Mouse (Mus musculus) lung, adult 18-20 months (tissue): Measurements from ENCODE around the gene Naa16.

Source experiments
- DNase-seq, 2 experiments: peaks; one replicate each; pipeline ENCODE4 v3.0.0; 2022; ENCODE audit warnings: mixed read lengths in 2 of 2

The Naa16 gene

GRCm38 (mm10) chr14:79296201-79296600 is 94.4 kb downstream of the Naa16 start:
- no peak for DNase-seq

DNA sequence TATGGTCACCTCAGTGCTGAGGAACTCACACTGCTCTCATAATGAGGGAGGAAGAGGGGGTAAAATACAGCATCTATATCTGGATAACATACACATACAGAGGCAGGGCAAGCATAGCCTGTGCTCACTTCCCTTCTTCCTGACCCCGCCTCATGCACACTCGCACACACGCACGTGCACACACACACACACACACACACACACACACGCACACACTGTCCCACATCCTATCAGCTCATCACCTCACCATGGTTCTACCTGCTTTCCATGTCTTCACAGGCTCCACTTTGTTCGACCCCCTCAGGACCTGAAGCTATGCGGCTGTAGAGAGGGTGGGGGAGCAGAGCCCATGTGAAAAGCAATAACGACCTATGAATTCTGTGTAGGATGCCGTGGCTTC is 95.0 kb downstream of the Naa16 start:
- DNase-seq = no peak

- DNase-seq = no peak
Observed at GRCm38 (mm10) chr14:79294950-79295349, 95.6 kb downstream of the Naa16 start.

GRCm38 (mm10) chr14:79294051-79294814 is 96.3 kb downstream of the Naa16 start:
- DNase-seq = no peak

DNA sequence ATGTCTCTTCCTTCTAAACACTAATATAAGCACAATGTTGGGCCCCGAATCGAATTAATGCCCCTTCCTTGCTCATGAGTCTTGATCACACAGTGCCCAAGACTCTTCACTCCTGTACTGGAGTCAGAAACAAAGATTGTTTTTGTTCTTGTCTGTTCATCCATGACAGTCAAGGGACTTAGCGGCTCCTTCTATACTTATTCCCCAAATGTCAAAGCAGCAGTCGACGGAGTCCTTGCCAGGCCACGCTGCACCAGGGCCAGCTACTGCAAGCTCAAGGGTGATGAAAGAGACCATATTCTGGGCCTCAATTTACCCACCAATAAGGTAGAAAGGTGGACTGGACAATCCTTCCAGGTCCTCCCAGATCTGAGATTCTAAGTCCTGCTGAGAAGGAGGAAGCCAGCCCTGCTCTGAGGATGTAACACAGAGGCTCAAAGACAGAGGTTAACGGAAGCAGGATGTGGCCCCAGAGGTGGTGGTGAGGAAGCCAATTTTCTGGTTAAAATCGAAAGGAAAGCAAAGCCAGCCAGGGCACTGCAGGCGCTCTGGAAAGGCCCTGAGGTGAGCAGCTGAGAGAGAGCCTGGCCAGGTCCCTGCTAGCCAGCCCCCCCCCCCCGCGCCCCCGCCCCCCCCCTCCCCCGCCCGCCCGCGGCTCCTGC is 97.3 kb downstream of the Naa16 start:
- peak; percentile 44 to 52 for DNase-seq

DNA sequence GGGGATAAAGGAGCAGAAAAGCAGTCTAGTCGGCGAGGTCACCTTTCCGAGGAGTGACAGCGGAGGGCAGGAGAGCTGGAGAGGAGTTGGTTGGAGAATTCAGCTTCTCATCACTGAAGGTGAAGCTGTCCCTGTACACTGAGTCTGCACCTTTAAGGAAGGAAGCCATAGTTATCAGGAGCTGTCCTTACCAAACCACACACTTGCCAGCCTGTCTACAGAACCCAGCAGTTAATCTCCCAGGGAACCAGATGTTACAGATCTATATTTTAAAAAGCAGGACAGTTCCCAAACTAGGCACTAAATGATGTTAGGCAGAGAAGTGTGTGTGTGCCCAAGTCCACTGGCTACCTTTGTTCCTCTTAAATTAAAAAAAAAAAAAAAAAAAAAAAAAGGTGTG is 98.9 kb downstream of the Naa16 start:
- no peak for DNase-seq

GRCm38 (mm10) chr14:79290683-79291425 is 99.7 kb downstream of the Naa16 start:
- DNase-seq = no peak

DNA sequence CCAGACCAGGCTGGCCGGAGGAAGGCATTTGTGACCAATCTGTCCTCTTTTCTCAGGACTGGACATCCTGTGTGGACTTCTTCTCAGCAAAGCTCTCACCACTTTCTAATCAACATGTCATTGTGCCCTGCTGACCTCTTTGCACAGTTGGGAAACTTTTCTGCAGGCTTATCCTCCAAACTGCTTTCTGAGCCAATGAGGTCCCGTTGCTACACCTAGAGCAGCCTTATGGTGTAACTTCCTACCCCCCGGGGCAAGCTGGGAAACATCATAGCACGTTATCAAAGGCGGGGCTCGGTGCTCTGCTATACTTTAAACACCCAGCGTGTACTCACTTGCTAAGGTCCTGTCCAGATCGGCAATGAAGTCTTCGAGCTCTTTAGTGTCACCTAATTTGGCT is 100.7 kb downstream of the Naa16 start:
- no peak for DNase-seq

- no peak for DNase-seq
Observed at GRCm38 (mm10) chr14:79288280-79288679, 102.3 kb downstream of the Naa16 start.

GRCm38 (mm10) chr14:79287251-79287863 is 103.2 kb downstream of the Naa16 start:
- no peak for DNase-seq

DNA sequence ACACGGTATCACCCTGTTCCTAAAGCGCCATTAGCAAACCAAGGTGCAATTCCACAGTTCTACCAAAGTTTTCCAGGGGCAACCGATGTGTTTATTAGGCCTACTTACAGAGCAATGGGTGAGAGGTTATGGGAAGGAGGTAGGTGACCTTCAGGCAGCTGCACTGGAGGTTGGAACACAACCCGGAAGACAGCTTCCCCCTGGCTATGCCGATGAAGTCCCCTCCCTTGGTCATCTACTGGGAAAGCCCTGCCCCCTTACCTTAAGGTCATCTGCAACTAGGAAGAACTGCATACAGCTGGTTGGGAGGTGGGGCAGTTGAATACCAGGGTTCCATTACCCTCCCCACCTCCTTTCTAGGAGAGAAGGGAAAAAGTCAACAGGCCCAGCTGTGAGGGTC is 105.0 kb downstream of the Naa16 start:
- no peak for DNase-seq

DNA sequence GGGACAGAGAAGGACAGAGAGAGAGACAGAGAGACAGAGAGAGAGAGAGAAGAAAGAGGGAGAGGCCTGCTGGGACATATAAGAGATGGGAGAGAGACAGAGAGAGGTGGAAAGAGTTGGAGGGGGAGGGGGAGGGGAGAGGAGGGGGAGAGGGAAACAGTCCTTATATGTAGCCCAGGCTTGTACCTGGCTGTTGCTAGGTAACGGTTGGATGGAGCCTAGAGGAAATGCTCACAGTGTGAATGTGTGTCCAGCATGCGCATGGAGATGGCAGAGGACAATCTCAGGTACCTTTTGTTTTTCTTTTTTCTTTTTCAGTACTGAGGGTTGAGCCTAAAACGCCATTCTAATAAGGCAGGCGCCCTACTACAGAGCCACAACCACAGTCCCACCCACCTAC is 106.0 kb downstream of the Naa16 start:
- DNase-seq = no peak

GRCm38 (mm10) chr14:79283952-79284351 is 106.6 kb downstream of the Naa16 start:
- no peak for DNase-seq

DNA sequence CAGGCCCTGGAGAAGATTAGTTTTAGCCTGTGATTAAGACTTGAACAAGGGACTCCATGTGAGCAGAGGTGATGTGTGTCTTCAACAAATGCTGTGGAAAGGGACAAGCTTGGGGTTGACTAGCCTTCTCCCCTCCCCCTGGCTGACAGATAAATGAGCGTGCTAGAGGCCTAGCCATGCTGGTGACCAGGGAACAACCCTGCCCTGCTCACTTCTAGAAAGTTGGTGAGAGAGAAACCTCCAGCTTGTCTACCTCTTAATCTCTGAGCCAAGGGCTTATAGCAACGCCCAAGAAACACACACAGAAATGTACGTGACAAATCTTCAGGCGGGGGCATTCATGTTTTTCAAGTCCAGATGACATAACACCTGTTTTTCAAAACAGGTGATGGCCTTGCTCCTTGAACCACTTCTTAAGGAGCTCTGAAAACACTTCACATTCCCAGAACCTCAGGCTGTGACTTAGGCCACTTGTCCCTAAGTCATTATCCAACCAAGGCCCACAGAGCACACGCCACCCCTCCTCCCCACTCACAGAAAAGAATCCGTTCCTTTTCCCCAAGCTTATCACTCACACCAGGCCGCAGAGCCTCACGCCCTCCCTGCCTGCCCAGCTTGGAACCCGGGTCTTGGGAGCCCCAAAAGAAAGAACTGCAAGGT is 108.6 kb downstream of the Naa16 start:
- DNase-seq = peak; percentile 73 to 83

DNA sequence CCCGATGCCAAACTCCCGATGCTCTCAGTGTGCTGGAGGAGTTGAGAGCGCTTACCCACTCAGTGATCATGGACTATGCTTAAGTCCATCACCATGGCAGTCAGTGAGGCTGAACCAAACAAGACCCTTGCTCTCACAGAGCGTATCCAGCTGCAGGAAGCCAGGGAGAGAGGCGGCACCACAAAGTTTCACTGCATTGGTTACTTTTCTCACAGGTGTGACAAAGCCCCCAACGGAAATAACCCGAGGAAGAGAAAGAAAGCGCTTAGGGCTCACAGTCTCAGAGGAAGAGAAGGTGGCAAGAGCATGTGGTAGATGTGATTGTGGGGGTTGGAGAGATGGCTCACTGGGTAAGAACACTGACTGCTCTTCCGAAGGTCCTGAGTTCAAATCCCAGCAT is 110.1 kb downstream of the Naa16 start:
- no peak for DNase-seq

- DNase-seq = peak in 1 of 2 experiments; percentile 68
Observed at GRCm38 (mm10) chr14:79279494-79279893, 111.1 kb downstream of the Naa16 start.

- no peak for DNase-seq
Observed at GRCm38 (mm10) chr14:79278927-79279326, 111.7 kb downstream of the Naa16 start.

DNA sequence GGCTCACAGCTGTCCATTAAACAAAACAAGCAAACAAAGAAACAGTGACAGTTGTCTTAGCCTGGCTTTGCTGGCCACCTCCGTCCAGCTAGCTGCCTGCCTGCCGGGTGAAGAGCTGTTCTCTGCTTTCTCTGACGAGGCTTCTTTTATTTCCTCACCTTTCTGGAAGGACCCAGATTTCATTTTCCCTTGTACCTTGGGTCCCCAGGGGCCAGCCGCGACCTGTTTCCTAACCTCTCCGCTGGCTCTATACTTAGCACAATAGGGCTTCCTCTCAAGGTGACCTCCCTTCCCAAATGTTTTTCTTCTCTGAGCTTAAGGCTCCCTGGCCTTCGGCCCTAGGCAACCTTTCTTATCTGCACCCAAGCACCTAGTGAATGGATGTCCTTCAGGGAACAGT is 112.7 kb downstream of the Naa16 start:
- DNase-seq = no peak

DNA sequence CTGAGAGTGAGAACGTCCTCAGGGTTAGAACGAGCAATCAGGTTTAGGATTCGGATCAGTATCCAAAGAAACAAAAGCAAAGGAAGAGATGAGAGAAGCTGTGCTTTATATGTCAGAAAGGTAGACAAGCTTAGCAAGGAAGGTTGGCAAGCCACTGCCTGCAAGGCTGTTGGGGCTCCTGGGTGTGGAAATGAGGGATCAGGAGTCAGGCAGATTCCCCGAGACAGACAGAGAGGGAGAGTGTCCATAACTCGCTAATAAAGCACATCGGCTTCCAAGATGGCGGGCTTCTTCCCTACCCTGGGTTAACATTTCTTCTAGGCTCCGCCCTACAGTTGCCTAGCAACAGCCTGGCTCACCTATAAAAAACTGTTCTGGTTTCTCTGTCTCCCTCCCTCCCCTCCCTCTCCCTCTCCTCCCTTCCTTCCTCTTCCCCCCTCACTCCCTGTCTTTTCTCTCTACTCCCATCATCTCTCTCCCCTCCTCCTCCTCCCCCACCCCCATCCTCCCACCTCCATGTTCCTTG is 114.6 kb downstream of the Naa16 start:
- DNase-seq = no peak

DNA sequence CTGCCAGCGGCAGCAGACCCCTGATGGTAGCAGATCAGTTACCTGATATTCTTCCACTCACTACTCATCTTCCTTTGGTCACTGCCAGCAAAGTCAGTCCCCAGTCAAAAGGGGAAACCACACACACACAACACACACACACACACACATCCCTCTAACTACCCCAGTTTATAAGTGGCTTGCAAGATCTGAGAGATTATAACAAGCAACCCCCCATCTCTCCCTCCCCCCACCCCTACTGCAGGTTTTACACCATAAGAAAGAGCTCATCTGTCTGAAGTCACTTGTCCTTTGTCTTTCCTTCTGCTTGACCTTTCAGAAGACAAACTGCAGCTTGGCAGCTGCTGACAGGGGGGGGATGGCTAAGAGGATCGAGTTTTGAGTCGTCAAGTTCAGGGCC is 115.1 kb downstream of the Naa16 start:
- no peak for DNase-seq
